Mouse (Mus musculus) megakaryocyte, embryonic 14.5 days (primary cell): ENCODE measurements around the gene Gm5134.

Source experiments
- FLI1 ChIP-seq: IDR thresholded peaks from 2 replicates; pipeline ENCODE4 v1.6.1; 2012; ENCODE audit warnings: low read length, inconsistent platforms, mixed read lengths
- GATA1 ChIP-seq: IDR thresholded peaks from 3 replicates; pipeline ENCODE4 v1.6.1; 2012; ENCODE audit warnings: mixed read lengths, low read length, inconsistent platforms, borderline replicate concordance

DNA sequence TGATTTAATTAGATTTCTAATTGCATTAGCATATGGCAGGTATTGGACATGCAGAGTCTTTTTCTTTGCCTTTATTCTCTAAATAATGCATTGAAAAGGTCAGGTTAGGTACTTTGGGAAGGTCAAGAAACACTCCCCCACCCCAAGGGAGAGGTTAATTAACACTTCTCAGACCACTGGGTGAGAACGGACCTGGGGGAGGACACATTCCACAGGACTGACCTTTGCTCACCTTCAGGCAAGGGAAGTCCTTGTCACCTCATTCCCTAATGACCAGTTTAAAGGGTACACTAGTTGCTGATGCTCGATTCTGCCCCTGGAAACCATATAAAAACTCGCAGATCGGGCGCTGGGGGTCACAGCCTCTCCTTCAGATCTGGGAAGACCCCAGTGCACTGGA, 75.0 kb downstream of the Gm5134 start:
- TF ChIP-seq FLI1: no peak
- TF ChIP-seq GATA1: no peak
